Mouse (Mus musculus): ENCODE measurements at regions not wholly inside any gene's neighbourhood (a gene's known extent, or its start where the extent isn't known, plus 50 kb on each side); places are given as distances from the start of the nearest gene placed in this dataset.

DNA sequence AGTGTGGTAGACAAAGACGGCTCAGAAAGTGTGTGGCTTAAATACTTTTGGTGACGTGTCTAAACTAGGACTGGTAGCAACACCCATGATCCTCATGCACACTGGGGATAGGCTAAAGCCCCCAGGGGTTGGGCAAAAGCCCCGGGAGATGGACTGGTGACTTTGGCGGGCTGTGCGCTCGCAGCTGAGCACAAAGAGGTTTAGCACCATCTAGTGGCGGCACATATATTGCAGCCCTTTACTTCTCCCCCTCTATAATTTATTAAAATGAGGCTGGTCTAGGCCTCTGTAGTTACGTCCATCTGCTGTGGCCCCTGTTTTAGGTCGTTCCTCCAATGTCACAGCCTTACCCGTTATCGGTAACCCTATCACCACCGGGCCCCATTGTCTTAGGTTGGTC is 205.3 kb upstream of the Dock11 start:
- in situ Hi-C loops (cut with MboI; ENCODE audit: unreplicated experiment in 2 of 2) = loop anchor here (10.0 to 25.0 kb wide), 2 partner anchors 501 to 504 kb away; partner anchors contain the start of gene Zcchc12 (in 1 of the 2)

All from v-Abl transformed pro-B cells (cell line).